Mouse (Mus musculus): ENCODE data around the gene Parp3.

The Parp3 gene

DNA sequence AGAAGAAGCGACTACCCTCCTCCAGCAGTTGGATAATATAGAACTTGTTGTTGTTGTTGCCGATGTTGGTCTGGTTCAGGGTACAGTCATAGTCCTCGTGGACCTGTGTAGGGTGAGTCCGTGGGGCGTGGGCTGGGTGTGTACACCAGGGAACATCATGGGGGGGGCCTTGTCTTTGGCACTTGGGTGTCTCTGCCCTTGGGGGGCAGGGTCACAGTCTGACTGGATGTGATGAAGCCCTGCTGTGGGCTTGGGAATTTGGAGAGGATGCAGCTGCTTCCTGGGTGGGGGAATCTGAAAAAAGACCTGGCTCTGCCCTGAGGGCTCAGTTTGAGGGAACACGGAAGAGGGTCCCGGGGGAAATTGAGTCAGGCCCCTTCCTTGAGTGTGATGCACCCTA is 1.7 kb downstream of the Parp3 start:
- peak; percentile 1 to 2 for DNase-seq (ENCODE audit: low spot score in 2 of 2)

DNA sequence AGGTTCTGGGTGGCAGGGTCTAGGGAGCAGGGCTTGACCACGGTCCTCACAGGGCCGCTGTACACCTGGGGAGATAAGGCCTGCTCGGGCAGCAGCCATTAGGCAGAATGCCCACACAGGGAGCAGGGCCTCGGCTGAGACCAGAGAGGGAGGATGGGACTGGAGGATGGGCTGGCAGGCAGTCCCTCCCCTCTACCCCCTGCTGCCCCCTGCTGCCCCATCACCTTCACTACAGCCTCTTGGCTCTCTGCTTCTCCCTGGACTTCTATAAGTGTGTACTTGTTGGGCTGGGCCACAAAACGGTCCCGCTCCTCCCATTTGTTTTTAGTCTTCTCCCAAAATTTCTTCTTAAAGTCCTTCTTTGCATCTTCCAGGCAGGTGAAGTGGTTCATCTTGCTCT is 2.3 kb downstream of the Parp3 start:
- peak; percentile 12 to 25 for DNase-seq (ENCODE audit: low spot score in 2 of 2)

DNA sequence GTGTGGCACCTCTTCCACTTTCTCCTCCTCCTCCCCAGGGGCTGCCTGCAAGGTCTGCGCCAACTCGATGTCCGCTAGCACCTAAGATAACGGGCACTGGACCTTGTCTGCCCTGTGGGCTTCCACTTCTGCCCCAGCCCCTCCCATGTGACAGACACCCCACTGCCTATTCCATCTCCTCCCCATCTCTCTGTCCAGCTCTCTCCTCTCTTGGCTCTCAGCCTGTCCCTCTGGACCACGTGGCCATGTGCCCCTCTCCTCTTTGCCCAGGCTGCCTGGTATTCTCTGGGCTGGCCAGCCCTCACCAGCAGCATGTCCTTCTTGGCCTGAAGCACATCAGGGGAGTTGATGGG is 3.0 kb downstream of the Parp3 start:
- DNase-seq (ENCODE audit: low spot score in 2 of 2): peak in 1 of 2 experiments; percentile 3

DNA sequence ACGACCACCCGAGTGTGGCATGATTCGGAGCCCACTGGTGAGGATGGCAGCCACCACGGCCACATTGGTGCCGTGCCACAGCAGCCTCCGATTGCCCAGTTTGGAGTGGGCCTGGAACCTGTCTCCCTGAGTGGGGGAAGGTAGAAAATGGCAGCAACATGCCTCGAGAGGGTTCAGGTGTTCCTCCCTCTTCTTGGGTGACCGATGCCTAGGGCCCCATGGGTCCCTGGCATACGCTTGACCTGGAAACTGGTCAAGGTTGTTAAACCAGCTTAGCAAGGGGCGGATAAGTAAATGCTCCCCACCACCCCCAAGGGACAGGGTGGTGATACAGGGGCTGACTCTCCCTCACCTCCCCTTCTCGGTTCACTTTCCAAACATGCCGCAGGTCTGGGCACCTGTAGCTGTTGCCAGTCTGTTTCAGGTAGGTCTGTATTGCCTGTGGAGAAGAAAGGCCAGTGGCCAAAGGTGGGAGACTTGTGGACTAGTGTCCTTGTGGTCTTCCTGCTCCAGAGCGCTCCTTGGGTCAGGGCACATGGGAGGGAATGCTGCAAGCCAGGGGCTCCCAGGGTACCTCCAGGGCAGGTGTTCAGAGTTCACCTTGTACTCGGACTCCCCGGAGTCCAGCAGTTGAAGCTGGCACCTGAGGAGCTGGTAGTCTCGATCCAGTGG is 3.5 kb downstream of the Parp3 start:
- DNase-seq (ENCODE audit: low spot score in 2 of 2): peak in 1 of 2 experiments; percentile 3

DNA sequence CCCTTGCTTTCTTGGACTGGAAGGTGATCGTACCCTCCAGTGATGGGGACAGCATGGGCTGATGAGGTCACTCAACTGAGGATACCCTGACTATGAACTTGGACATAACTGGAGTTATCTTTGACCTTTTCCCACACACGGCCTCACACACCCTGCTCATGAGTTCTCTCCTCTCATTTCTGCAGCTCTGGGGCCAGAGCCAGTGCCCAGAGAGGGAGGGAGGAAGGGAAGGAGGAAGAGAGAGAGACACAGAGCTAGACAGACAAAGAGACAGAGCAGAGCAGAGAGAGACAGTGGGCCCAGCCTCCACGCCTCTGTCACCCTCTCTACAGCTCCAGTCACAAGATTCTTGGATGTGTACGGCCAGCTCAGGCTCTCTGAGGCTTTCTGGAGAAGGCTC is 4.4 kb downstream of the Parp3 start:
- no peak for DNase-seq (ENCODE audit: low spot score in 2 of 2)

DNA sequence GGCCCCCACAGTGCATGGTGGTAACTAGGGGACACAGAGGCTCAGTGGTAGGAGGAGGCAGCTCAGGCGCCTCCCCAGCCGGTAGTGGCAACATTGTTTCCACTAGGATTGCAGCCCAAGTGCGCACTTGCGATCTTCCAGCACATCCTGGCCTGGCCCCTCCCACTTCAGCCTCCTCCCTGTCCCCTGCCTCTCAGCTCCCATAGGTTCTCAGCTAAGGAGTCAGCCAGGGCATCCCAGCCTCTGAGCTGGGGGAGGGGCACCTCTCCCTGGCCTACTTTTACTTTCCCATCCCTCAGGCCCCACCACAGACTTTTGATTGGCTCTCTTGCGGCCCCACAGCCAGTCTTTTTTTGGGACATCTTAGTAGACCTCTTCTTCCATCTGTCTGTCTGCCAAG is 4.9 kb downstream of the Parp3 start:
- no peak for DNase-seq (ENCODE audit: low spot score in 2 of 2)

DNA sequence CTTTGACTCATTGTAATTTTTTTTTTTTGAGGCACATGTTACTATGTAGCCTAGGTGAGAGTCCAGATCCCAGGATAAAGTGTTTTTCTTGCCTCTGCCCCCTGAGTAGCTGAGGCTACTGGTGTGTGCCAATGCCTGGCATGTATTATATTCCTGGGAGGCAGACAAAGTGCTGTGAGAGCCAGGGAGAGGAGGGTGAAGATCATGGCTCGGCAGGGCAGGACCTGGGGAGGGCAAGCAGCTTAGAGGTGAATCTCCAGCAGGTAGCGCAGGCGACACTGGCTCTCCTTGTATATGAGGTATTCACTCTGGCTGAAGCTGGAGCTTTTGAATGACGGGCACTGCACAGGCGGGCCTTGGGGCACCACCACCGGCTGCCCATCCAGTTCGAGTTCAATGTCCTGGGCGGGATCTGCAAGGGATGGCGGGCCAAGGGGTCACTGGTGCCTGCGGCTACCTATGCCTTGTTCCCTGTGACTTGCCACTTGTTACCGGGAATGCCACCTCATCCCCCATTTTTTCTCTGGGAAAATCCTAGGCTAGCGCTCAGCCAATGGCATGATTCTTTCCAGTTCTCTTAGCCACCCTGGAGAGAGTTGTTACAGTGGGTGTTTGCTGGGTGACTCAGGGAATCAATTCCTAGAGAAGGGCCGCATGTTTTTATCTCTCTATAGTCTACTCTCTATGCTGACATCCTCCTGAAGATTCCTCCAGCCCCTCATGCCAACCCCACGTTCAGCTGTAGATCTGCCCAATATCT is 5.6 kb downstream of the Parp3 start:
- no peak for DNase-seq (ENCODE audit: low spot score in 2 of 2)

DNA sequence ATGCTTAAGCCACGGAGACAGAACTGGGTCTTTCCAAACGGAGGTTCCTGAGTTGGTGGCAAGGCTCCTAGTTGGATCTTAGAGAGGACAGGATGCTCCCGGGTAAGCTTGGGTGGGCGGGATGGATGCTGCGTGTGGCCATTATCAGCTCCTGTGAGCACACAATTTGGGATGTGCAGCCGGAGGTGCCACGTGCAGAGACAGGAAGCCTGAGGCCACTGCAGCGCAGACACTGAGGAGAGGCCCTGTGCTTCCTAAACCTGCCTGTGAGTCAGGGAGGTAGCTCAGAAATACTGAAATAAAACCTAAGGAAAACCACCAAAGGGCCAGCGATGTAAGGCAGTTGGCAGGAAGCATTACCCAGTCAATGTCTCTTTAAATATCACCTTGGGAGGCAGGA is 7.0 kb downstream of the Parp3 start:
- DNase-seq (ENCODE audit: low spot score in 2 of 2): no peak

DNA sequence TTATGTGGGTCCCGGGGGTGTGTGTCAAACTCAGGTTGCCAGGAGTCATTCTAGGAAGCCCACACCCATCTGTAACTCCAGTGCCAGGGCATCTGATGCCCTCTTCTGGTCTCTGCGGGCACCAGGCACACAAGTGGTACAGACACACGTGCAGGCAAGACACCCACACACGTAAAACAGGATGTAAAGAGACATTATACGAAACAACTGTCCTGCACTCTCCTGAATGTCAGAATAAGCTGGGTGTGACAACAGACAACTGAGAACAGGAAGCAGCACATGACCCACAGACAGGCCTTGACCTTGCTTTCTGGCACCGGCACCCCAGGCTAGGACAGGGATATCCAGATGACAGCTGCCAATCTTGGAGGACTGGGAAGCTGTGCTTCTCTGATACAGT is 7.4 kb downstream of the Parp3 start:
- no peak for DNase-seq (ENCODE audit: low spot score in 2 of 2)

DNA sequence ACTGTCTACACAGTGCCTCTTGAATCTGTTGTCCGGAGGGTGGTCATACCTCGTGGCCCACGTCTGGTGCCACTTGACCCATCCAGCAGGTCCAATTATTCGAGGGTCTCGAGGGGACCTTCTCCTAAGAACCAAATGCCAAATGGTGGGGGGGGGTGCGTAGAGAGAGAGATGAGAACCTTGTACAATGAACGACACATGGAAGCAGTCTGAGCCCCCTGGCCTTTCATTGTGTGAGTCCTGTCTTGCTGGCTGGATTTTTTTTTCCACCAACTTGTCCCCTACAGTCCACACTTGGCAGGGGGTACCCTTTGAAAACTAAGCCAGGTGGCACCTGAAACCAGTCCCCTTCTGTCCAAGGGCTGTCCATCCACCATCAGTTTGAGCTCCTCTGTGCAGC is 9.0 kb downstream of the Parp3 start:
- DNase-seq (ENCODE audit: low spot score in 2 of 2): no peak

DNA sequence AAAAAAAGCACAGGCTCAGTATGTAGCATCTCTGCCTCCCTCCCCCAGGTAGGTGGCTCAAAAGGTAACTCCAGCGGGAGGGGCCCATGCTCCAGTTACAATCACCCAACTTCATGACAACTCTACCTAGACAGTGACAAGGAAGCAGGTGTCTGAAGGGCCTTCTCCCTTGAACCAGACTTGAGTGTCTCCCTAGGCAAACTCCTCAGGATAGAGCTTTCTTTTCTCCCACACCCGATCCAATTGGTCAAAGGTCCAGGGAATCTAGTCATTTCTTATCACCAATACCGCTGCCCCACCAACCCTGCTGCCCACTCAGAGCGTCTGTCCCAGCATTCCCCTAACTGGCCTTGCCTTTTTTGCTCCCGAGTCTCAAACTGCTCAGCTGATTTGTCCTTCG is 10.0 kb downstream of the Parp3 start:
- no peak for DNase-seq (ENCODE audit: low spot score in 2 of 2)

DNA sequence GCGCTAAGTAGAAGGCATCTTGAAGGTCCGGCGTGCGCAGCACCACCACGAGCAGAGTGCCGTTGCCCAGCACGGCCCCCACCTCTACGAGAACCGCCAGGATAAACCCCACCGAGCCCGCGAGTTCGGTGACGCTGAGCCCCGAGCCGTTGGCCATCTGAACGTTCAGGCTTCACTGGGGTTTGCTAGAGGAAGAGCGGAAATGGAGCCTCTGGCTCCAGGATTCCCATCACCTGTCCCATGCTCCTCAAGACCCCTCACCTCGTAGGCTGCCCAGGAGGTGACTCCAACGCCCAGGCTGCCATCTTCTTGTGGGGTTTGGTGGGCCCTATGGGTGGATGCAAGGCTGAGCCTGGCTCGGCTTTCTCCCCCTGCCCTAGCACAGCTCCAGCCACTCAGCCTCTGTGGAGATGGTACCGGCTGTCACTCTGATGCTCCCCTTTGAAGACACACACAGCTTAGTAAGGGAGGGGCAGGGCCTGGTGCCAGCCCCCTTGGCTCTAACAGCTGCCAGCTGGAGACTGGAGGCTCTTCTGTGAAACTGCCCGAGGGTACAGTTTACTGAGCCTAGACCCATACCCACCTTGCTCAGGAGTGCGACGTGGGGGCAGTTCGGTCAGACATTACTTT is 11.1 kb downstream of the Parp3 start, which contains the start of gene Gpr62:
TSS of gene Gpr62 (minus strand) at position 368 of the 630 bp plus-strand sequence.
- DNase-seq (ENCODE audit: low spot score in 2 of 2): no peak

DNA sequence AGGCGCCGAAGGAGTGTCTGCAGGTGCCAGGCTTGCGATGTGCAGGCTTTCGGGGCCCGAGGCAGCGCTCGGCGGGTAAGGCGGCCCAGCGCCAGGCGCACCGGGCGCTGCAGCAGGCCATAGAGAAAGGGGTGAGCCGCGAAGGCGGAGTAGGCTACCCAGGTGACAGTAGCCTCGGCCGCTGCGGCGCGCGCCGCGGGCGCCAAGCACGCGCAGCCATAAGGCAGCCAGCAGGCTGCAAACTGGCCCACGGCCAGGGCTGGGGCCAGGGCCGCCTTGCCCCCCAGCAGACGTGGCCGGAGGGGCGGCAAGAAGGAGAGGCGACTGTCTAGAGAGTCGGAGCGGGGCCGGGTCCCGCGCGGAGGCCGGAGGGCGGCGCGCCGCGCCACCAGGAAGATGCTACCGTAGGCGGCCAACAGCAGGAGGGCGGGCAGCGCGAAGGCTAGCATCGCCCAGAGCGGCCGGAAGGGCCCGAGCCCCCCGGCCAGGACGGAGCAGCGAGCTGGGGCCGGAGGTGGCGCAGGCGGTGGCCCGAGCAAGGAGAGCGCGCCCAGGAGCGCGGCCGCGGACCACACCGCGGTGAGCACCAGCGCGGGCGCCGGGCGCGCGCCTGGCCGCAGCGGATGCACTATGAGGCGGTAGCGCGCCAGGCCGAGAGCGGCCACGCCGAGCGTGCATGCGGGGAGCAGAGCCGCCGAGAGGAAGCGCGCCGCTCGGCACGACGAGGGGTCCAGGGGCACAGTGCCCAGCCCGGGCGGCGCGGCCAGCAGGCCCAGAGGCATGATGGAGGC is 11.8 kb downstream of the Parp3 start:
- peak; percentile 55 to 64 for DNase-seq (ENCODE audit: low spot score in 2 of 2)

DNA sequence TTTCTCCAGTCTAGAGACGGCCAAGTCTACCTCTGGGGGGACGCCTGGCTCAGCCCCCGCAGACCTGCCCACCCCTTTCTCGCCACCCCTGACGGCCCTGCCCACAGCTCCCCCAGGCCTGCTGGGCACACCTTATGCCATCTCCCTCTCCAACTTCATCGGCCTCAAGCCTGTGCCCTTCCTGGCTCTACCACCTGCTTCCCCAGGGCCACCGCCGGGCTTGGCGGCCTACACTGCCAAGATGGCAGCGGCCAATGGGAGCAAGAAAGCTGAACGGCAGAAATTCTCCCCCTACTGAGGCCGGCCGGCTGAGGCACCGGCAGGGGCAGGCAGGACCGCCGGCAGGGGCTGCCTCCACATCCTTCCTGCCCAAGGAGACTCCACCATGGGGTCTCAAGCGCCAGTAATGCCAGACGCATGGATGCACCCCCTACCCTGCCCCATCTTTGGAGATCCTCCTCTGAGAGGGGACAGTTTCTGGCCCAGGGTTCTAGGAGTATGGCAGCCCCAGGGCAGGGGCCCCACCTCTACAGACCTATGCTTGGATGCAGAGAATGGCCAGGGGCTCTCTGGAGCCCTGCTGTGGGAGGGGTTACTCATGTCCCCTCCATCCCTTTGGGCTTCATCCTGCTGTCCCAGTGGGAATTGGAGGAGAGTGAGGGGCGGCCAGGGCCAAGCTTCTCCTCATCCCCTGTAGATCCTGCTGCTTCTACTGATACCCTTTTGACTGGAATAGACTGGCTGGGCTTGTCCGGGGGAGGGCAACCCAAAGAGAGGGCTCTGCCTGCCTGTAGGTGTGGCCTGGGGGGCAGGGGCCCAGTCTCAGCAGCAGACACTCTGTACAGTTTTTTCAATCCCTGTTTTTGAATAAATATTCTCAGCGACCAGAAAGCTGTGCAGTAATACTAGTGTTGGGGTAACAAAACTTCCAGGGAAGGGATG is 13.4 kb downstream of the Parp3 start:
- DNase-seq (ENCODE audit: low spot score in 2 of 2): no peak

DNA sequence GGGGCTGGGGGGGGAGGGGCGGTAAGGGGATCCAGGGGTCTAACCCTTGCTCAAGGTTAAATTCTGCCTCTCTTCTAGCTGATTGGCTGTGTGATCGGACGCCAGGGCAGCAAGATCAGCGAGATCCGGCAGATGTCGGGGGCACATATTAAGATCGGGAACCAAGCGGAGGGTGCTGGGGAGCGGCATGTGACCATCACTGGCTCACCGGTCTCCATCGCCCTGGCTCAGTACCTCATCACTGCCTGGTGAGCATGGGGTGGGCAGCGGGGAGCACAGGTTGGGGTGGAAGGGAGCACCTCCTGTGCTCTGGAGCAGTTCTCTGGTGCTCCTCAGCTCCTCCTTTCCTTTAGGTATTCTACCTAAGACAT is 14.3 kb downstream of the Parp3 start:
- no peak for DNase-seq (ENCODE audit: low spot score in 2 of 2)

DNA sequence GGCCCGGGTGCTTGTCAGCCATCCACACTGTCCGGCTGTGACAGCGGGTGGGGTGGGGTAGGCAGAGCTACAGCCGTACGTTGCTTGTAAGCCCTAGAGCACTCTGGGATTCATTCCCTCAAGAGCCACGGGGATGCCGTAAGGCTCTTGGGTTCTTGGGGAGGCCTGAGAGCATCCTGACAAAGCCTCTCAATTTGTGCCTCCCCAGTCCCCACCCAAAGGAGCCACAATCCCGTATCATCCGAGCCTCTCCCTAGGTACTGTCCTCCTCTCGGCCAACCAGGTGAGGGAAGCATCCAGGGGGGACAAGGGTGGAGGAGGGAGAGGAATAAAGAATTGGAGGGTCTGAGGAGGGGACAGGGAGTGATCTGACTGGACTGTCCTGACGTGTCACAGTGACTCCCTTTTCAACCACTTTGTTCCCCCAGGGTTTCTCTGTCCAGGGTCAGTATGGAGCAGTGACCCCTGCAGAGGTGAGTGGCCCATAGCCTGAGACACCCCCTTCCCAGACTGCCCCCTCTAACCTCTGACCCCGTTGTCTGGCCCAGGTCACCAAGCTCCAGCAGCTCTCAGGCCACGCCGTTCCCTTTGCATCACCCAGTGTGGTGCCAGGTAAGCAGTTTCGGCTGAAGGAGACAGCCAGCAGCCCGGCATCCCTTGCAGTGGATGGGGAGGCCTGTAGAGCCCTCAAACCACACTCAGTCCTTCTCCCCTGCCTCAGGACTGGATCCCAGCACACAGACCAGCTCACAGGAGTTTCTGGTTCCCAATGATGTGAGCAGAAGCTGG is 14.9 kb downstream of the Parp3 start:
- no peak for DNase-seq (ENCODE audit: low spot score in 2 of 2)

DNA sequence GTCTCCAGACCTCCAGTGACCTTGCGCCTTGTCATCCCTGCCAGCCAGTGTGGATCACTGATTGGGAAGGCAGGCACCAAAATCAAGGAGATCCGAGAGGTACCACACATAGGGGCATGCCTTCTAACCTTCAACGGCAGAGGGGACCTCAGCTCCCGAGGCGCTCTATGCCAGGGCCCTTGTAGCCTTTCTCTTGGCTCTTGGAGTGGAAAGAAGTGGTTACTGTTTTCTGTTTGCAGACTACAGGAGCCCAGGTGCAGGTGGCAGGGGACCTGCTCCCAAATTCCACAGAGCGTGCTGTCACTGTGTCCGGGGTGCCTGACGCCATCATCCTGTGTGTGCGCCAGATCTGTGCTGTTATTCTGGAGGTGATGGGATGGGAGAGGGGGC is 15.7 kb downstream of the Parp3 start:
- no peak for DNase-seq (ENCODE audit: low spot score in 2 of 2)

DNA sequence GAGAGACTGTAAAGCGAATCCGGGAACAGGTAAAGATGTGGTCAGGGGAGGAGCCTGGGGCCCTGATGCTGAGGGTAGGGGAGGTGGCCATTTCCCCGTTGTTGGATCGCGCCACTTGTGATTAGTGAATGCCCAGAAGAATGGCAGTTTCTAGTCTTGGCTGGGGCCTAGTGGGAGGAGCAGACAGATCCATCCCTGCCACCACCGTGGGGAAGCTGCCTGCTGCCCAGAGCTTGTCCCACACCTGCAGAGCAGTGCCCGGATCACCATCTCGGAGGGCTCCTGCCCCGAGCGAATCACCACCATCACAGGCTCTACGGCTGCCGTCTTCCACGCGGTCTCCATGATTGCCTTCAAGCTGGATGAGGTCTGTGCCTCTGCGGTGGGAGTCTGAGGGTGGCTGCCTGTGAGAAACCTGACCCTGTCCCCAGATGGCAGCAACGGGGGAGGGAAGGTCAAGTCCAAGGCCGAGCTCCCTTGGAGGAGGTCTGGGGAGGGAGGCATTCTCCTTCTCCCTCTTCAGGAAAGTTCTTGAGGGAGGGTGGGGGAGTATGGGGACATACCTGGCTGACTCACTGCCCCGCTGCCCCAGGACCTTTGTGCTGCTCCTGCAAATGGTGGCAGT is 16.2 kb downstream of the Parp3 start:
- DNase-seq (ENCODE audit: low spot score in 2 of 2): no peak

DNA sequence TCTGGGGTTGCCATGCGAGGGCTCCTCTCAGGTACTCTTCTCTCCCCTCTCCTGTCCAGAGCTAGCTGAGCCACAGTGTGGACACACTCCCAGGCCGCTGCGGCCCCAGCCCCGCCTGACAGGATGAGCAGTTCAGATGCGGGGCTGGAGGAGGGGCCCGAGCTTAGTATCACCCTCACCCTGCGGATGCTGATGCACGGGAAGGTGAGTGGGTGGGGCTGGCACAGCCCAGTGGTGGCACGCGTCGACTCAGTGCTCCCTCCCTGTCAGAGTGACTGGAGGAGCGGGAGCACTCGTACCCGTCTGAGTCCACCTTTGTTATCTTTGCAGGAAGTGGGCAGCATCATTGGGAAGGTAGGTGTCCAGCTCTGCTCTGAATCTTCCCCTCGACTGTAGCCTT is 16.8 kb downstream of the Parp3 start:
- no peak for DNase-seq (ENCODE audit: low spot score in 2 of 2)

DNA sequence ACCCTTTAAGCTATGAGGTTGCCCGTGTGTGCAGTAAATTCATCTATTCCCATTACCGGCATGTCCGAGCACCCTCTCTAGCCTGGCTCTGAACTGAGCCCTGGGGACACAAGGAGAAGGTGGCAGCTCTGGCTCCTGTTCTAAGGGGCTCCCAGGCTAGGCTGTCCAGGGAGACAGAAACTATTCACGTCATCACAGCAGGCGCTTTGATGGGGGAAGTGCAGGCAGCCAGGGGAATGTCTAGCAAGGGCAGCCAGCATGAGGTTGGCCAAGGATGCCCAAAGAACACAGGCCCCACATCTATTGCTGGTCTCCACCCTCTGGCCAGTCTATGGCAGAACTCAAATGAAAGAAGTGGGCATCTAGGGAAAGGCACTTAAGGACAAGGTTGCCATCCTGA is 18.8 kb downstream of the Parp3 start:
- no peak for DNase-seq (ENCODE audit: low spot score in 2 of 2)
